Mouse (Mus musculus) urinary bladder, postnatal 36 days (tissue): ENCODE measurements around the gene Phf6.
"Not testable (repeated sequence)": the region's sequence is repeated elsewhere in the genome, so short reads cannot be mapped to it uniquely, and the experiment has no call there.

Experiments used
- DNase-seq, 2 experiments: peaks; one replicate each; pipeline ENCODE4 v3.0.0; 2022; ENCODE audit warnings: low spot score in 2 of 2, mixed read lengths in 1 of 2

The Phf6 gene

GRCm38 (mm10) chrX:52911587-52912371 lies at the start of gene Phf6:
Phf6 (plus strand) TSS chrX:52912266.
- peak; percentile 72 to 87 for DNase-seq

GRCm38 (mm10) chrX:52864126-52864525 lies 47.9 kb upstream of the Phf6 start:
- no peak for DNase-seq

GRCm38 (mm10) chrX:52898486-52898885 lies 13.6 kb upstream of the Phf6 start:
- DNase-seq, result not testable (repeated sequence)

GRCm38 (mm10) chrX:52912372-52912728 lies 284 bp downstream of the Phf6 start:
- no peak for DNase-seq

- no peak for DNase-seq
Observed at GRCm38 (mm10) chrX:52912826-52913701, 998 bp downstream of the Phf6 start.

GRCm38 (mm10) chrX:52913856-52914255 lies 1.8 kb downstream of the Phf6 start:
- DNase-seq, result no peak

- DNase-seq, result no peak
Observed at GRCm38 (mm10) chrX:52914705-52915104, 2.6 kb downstream of the Phf6 start.

- DNase-seq, result no peak
Observed at GRCm38 (mm10) chrX:52916516-52916915, 4.5 kb downstream of the Phf6 start.

GRCm38 (mm10) chrX:52926726-52927125 lies 14.7 kb downstream of the Phf6 start:
- no peak for DNase-seq

- no peak for DNase-seq
Observed at GRCm38 (mm10) chrX:52928883-52929282, 16.8 kb downstream of the Phf6 start.

- no peak for DNase-seq
Observed at GRCm38 (mm10) chrX:52929779-52930178, 17.7 kb downstream of the Phf6 start.

GRCm38 (mm10) chrX:52930191-52930590 lies 18.1 kb downstream of the Phf6 start:
- DNase-seq, result no peak

GRCm38 (mm10) chrX:52932161-52932560 lies 20.1 kb downstream of the Phf6 start:
- no peak for DNase-seq

- DNase-seq, result no peak
Observed at GRCm38 (mm10) chrX:52934496-52934895, 22.4 kb downstream of the Phf6 start.

- no peak for DNase-seq
Observed at GRCm38 (mm10) chrX:52945509-52945908, 33.4 kb downstream of the Phf6 start.

GRCm38 (mm10) chrX:52949713-52950112 lies 37.6 kb downstream of the Phf6 start:
- DNase-seq, result no peak

GRCm38 (mm10) chrX:52956942-52957341 lies 44.9 kb downstream of the Phf6 start:
- no peak for DNase-seq

GRCm38 (mm10) chrX:52961559-52962110 lies 49.6 kb downstream of the Phf6 start:
- no peak for DNase-seq

GRCm38 (mm10) chrX:52965149-52965548 lies 53.1 kb downstream of the Phf6 start:
- no peak for DNase-seq

GRCm38 (mm10) chrX:52971211-52972006 lies 59.3 kb downstream of the Phf6 start:
- DNase-seq, result peak in 1 of 2 experiments; percentile 12

GRCm38 (mm10) chrX:52972129-52972528 lies 60.1 kb downstream of the Phf6 start:
- DNase-seq, result no peak

GRCm38 (mm10) chrX:52972680-52973079 lies 60.6 kb downstream of the Phf6 start:
- DNase-seq, result no peak
